Mouse (Mus musculus) CH12.LX (cell line): ENCODE results near the gene Car11. TPM values are rescaled to one million over a fixed set of nuclear protein-coding genes. Genes with fewer than 3 reads are reported as not detected.
A peak's percentile ranks its signal among the peaks of the same experiment; 100 is the strongest.

Experiments
- DNase-seq: peaks from one replicate; pipeline ENCODE4 v3.0.0-alpha.2; 2013; ENCODE audit errors: extremely low read depth
- H3K27ac ChIP-seq: 2 replicates; pipeline ENCODE4 v1.5.1; 2012; ENCODE audit warnings: low read depth, mild to moderate bottlenecking, control low read depth, moderate library complexity; ENCODE audit not compliant: insufficient read depth
- H3K27me3 ChIP-seq: replicated peaks from 2 replicates; pipeline ENCODE3; 2012; ENCODE audit warnings: inconsistent platforms
- H3K36me3 ChIP-seq, 2 experiments: replicated peaks in 1 of 2; 2 replicates each; pipeline versions ENCODE3 to v1.6.1; 2012; ENCODE audit warnings: inconsistent platforms in 1 of 2, low read length in 1 of 2, mild to moderate bottlenecking in 1 of 2, mixed read lengths in 1 of 2, moderate library complexity in 1 of 2; ENCODE audit not compliant: control insufficient read depth in 1 of 2, insufficient read depth in 1 of 2
- H3K4me1 ChIP-seq, 2 experiments: 2 replicates each; pipeline ENCODE4 v1.6.1; 2012; ENCODE audit warnings: inconsistent platforms in 1 of 2, moderate library complexity in 1 of 2; ENCODE audit not compliant: insufficient read depth in 2 of 2, control insufficient read depth in 1 of 2
- H3K4me2 ChIP-seq: 2 replicates; pipeline ENCODE4 v1.6.1; 2012; ENCODE audit warnings: low read depth, mild to moderate bottlenecking, control low read depth; ENCODE audit not compliant: poor library complexity, insufficient read depth, severe bottlenecking
- H3K4me3 ChIP-seq, 3 experiments: fragments of 150-350 bp in 1 of 3; sonication (generic) in 1 of 3; replicated peaks in 1 of 3; 2 replicates each; pipeline versions ENCODE3 to v1.5.1; 2011 to 2012; ENCODE audit warnings: low read depth in 2 of 3, low read length in 2 of 3, mild to moderate bottlenecking in 2 of 3, moderate library complexity in 2 of 3, control low read depth in 1 of 3, improper control_type of control experiment in 1 of 3, inconsistent platforms in 1 of 3, mixed read lengths in 1 of 3; ENCODE audit not compliant: poor library complexity in 1 of 3
- H3K79me2 ChIP-seq: replicated peaks from 2 replicates; pipeline ENCODE4 v1.6.1; 2012; ENCODE audit warnings: mild to moderate bottlenecking, moderate library complexity; ENCODE audit not compliant: control insufficient read depth, poor library complexity, insufficient read depth, severe bottlenecking; ENCODE audit errors: extremely low read depth
- H3K9ac ChIP-seq: 2 replicates; pipeline ENCODE4 v1.6.1; 2012; ENCODE audit warnings: low read depth, mild to moderate bottlenecking, control low read depth, moderate library complexity; ENCODE audit not compliant: insufficient read depth
- H3K9me3 ChIP-seq: replicated peaks from 2 replicates; pipeline ENCODE3; 2012; ENCODE audit warnings: low read length, inconsistent platforms, mixed read lengths
- CHD2 ChIP-seq: IDR thresholded peaks from 2 replicates; pipeline ENCODE4 v1.6.1; 2011; ENCODE audit warnings: low read length, improper control_type of control experiment
- EP300 ChIP-seq: IDR thresholded peaks from 2 replicates; pipeline ENCODE4 v1.6.1; 2011; ENCODE audit warnings: low read length, improper control_type of control experiment
- ETS1 ChIP-seq: conservative IDR thresholded peaks from 2 replicates; pipeline ENCODE4 v1.6.1; 2012; ENCODE audit warnings: low read depth, mild to moderate bottlenecking, inconsistent platforms, low read length, improper control_type of control experiment, moderate library complexity
- GABPA ChIP-seq: IDR thresholded peaks from 2 replicates; pipeline ENCODE4 v1.6.1; 2012; ENCODE audit warnings: low read depth, low read length, improper control_type of control experiment, inconsistent platforms; ENCODE audit not compliant: insufficient replicate concordance
- JUND ChIP-seq: conservative IDR thresholded peaks from 2 replicates; pipeline ENCODE4 v1.6.1; 2011; ENCODE audit warnings: low read depth, low read length, improper control_type of control experiment
- MAX ChIP-seq: IDR thresholded peaks from 2 replicates; pipeline ENCODE4 v1.6.1; 2011; ENCODE audit warnings: low read length, improper control_type of control experiment
- MXI1 ChIP-seq: IDR thresholded peaks from 2 replicates; pipeline ENCODE4 v1.6.1; 2011; ENCODE audit warnings: mild to moderate bottlenecking, low read depth, low read length, improper control_type of control experiment
- NELFE ChIP-seq: IDR thresholded peaks from 2 replicates; pipeline ENCODE4 v1.6.1; 2011; ENCODE audit warnings: low read depth, low read length, improper control_type of control experiment
- PAX5 ChIP-seq: IDR thresholded peaks from 2 replicates; pipeline ENCODE4 v1.6.1; 2012; ENCODE audit warnings: low read length, inconsistent platforms, mixed read lengths
- POLR2A ChIP-seq: IDR thresholded peaks from 2 replicates; pipeline ENCODE4 v1.6.1; 2011; ENCODE audit warnings: low read depth, mild to moderate bottlenecking, improper control_type of control experiment, low read length
- SMC3 ChIP-seq: IDR thresholded peaks from 2 replicates; pipeline ENCODE4 v1.6.1; 2011; ENCODE audit warnings: low read depth, low read length, improper control_type of control experiment
- TBP ChIP-seq: conservative IDR thresholded peaks from 2 replicates; pipeline ENCODE4 v1.6.1; 2011; ENCODE audit warnings: low read depth, low read length, improper control_type of control experiment
- TCF12 ChIP-seq: IDR thresholded peaks from 2 replicates; pipeline ENCODE4 v1.6.1; 2014; ENCODE audit warnings: low read depth, mild to moderate bottlenecking, inconsistent platforms, low read length, improper control_type of control experiment
- UBTF ChIP-seq: IDR thresholded peaks from 2 replicates; pipeline ENCODE4 v1.6.1; 2012; ENCODE audit warnings: low read depth, mild to moderate bottlenecking, inconsistent platforms, low read length, improper control_type of control experiment, moderate library complexity
- ZC3H11A ChIP-seq: IDR thresholded peaks from 2 replicates; pipeline ENCODE4 v1.6.1; 2012; ENCODE audit warnings: low read depth, mild to moderate bottlenecking, inconsistent platforms, low read length, improper control_type of control experiment
- ZMIZ1 ChIP-seq: IDR thresholded peaks from 2 replicates; pipeline ENCODE4 v1.6.1; 2012; ENCODE audit warnings: low read depth, mild to moderate bottlenecking, inconsistent platforms, low read length, improper control_type of control experiment
- ZNF384 ChIP-seq: IDR thresholded peaks from 2 replicates; pipeline ENCODE4 v1.6.1; 2012; ENCODE audit warnings: low read depth, low read length, improper control_type of control experiment, inconsistent platforms
- dilution Hi-C: fragments of 300-500 bp; cut with MboI; formaldehyde crosslinking; loops from 2 replicates; pipeline ENCODE4 v1.14.3; 2020; ENCODE audit warnings: low sequenced_read_pairs; ENCODE audit not compliant: extremely low pct_unique_long_range_greater_than_20kb, extremely low pct_ligation_motif_present
- in situ Hi-C: fragments of 300-500 bp; cut with MboI; formaldehyde crosslinking; loops from 3 replicates; pipeline ENCODE4 v1.14.3; 2019; ENCODE audit warnings: low sequenced_read_pairs, low pct_ligation_motif_present, low pct_unique_long_range_greater_than_20kb, mixed read lengths
- polyA plus RNA-seq: library from polyadenylated mRNA; unstranded; fragments of >175 nt; gene quantifications from 2 replicates; pipeline ENCODE4 v1.2.1, GENCODE M21; 2012; ENCODE audit warnings: low read depth; ENCODE audit not compliant: insufficient read length
- total RNA-seq, 2 experiments: library from RNA; depleted of rRNA; stranded (reverse); fragments of 300-350 nt in 1 of 2; fragments of >200 nt in 1 of 2; gene quantifications; 2 replicates each; pipeline ENCODE4 v1.2.3; 2012 to 2014

The Car11 gene
- total and polyA plus RNA-seq, 3 experiments: not detected

GRCm38 (mm10) chr7:45702809-45703520 is 3.3 kb downstream of the Car11 start:
- no peak overlapping the region for H3K9ac ChIP-seq
- peaks cover 3 to 58% of the 10 kb centered on the region in 2 experiments; a peak in 3 of 4 replicates for H3K4me1 ChIP-seq
- H3K4me2 ChIP-seq: no peak overlapping the region; the same call in 1 of the 2 replicates
- H3K9me3 ChIP-seq: no peaks in the 10 kb centered on the region
- dilution Hi-C loops (no loop called here), in situ Hi-C loops (no loop called here)
- H3K4me3 ChIP-seq: no peak overlapping the region
- no peaks in the 10 kb centered on the region for H3K27me3 ChIP-seq
- H3K79me2 ChIP-seq: no peaks in the 10 kb centered on the region
- TF ChIP-seq EP300: no peak
- no peak for TF ChIP-seq MXI1
- TF ChIP-seq TCF12: no peak
- no peak for TF ChIP-seq ZNF384
- TF ChIP-seq SMC3: no peak
- no peak for TF ChIP-seq ETS1
- TF ChIP-seq ZC3H11A: no peak
- no peak for TF ChIP-seq POLR2A
- no peak for TF ChIP-seq JUND
- no peak for TF ChIP-seq UBTF
- H3K36me3 ChIP-seq: no peaks in the 10 kb centered on the region
- DNase-seq: no peak
- no peak overlapping the region for H3K27ac ChIP-seq

GRCm38 (mm10) chr7:45703521-45704033 is 3.9 kb downstream of the Car11 start:
- H3K36me3 ChIP-seq: no peaks in the 10 kb centered on the region
- no peaks in the 10 kb centered on the region for H3K9me3 ChIP-seq
- no peak for DNase-seq
- dilution Hi-C loops: no loop called here
- peak overlapping the region; percentile 58; the same call in 1 of the 2 replicates for H3K9ac ChIP-seq
- peak overlapping the region; percentile 91 for H3K4me2 ChIP-seq
- H3K79me2 ChIP-seq: no peaks in the 10 kb centered on the region
- H3K27me3 ChIP-seq: no peaks in the 10 kb centered on the region
- in situ Hi-C loops: no loop called here
- H3K4me3 ChIP-seq: peak overlapping the region; percentile 44 to 55 (median 46)
- H3K4me1 ChIP-seq: peaks cover 3 to 60% of the 10 kb centered on the region in 2 experiments; a peak in 3 of 4 replicates
- TF ChIP-seq NELFE (no peak), MXI1 (no peak), CHD2 (no peak), UBTF (no peak), MAX (no peak), ZMIZ1 (no peak; the same call in 1 of the 2 replicates), PAX5 (no peak), GABPA (no peak), TBP (no peak), POLR2A (no peak)
- H3K27ac ChIP-seq: peak overlapping the region; percentile 66
